Mouse (Mus musculus): ENCODE measurements at regions not wholly inside any gene's neighbourhood (a gene's known extent, or its start where the extent isn't known, plus 50 kb on each side); places are given as distances from the start of the nearest gene placed in this dataset.
"Not testable (repeated sequence)": the region's sequence is repeated elsewhere in the genome, so short reads cannot be mapped to it uniquely, and the experiment has no call there.

DNA sequence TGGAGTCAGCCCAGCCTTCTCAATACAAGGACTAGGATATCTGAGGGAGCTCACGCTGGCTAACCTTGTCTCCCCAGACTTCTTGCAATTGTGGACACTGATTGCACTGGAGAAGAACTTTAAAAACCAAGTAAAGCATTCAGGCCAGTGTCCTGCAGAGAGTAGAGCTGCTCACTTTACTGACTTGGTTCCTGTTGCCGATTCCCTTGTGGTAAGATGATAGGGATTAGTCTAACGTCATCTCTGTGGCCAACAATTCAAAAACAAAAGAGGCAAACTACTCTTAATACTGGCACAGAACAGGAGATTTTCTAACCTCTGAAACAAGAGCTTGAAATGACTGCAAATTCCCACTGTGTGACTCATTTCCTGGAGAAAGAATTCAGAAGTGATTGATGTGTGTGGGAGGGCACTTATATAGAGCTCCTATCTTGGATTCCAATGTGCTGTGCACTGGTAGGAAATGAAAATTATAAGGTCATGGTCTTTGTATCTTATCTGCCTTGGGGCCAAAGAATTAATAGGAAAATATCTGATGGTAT lies 191.6 kb upstream of the Phyhipl start:
- WGBS = 74% methylated on average over 3 of the region's 3 CpGs
- no peak overlapping the region for H3K4me3 ChIP-seq (ENCODE audit: low read depth, low read length)
- H3K27ac ChIP-seq (replicated peaks; ENCODE audit: low read depth, low read length) = no peak overlapping the region

DNA sequence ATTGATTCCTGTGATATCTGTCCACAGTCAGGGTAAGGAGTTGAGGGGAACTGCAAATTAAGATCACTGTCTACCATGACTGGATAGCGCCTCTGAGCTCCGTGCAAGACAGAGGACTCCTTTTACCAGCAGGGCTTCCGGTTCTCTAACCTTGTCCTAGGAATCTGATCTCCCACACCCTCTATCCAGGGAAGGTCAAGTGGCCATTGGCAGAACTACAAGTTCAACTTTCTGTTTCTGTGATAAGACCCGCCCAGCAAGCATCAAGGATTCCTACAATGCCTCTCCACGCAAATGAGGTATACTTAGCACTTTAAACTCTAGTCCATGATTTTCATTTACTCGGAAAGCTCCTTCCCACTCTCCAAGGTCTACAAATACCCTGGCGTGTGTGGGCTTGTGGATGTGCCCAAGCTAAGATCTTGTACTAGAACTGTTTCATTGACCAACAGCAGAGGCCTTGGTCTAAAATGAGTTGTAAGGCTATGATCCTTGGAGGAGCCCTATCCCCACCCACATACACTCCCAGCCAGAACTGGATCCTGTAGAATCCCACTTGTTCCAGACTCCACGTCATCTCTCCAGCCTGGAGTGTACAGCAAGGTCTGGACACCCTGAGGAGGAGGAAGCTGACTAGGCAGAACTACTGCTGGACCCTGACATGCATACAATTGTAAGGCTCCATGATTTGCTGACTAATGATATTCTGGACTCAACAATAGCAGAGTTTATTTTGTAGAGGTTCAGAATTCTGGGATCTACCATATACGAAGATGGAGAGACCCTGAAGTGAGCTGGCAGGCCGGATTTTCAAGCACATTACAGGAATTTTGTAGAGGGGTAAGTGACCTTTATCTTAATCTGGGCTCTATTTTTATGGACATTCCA lies 190.8 kb upstream of the Phyhipl start:
- 90% methylated on average over 10 of the region's 10 CpGs for WGBS
- Histone ChIP-seq H3K27ac (replicated peaks; ENCODE audit: low read depth, low read length) (no peak overlapping the region), H3K27me3 (ENCODE audit: control insufficient read depth, insufficient read depth, low read length) (no peaks in the 10 kb centered on the region), H3K4me2 (ENCODE audit: low read depth, low read length) (no peak overlapping the region), H3K9ac (replicated peaks; ENCODE audit: low read length) (no peak overlapping the region), H3K9me3 (replicated peaks; ENCODE audit: control insufficient read depth, low read length) (no peaks in the 10 kb centered on the region), H3K36me3 (replicated peaks; ENCODE audit: control insufficient read depth, insufficient read depth, low read depth, low read length) (no peaks in the 10 kb centered on the region), H3K4me1 (ENCODE audit: control insufficient read depth, insufficient read depth, low read length) (no peaks in the 10 kb centered on the region), H3K4me3 (ENCODE audit: low read depth, low read length) (no peak overlapping the region)
- ATAC-seq (replicated peaks; ENCODE audit: insufficient number of reproducible peaks, low FRiP score, low TSS enrichment, low read depth) = no peak
- no peak for DNase-seq (ENCODE audit: low spot score)

More for the DNA sequence above, 191.6 kb upstream of the Phyhipl start:
- Histone ChIP-seq H3K36me3 (replicated peaks; ENCODE audit: control insufficient read depth, insufficient read depth, low read depth, low read length) (no peaks in the 10 kb centered on the region), H3K4me1 (ENCODE audit: control insufficient read depth, insufficient read depth, low read length) (no peaks in the 10 kb centered on the region), H3K9me3 (replicated peaks; ENCODE audit: control insufficient read depth, low read length) (no peaks in the 10 kb centered on the region), H3K27me3 (ENCODE audit: control insufficient read depth, insufficient read depth, low read length) (no peaks in the 10 kb centered on the region), H3K4me2 (ENCODE audit: low read depth, low read length) (no peak overlapping the region), H3K9ac (replicated peaks; ENCODE audit: low read length) (no peak overlapping the region)
- no peak for DNase-seq (ENCODE audit: low spot score)
- ATAC-seq (replicated peaks; ENCODE audit: insufficient number of reproducible peaks, low FRiP score, low TSS enrichment, low read depth) = no peak

DNA sequence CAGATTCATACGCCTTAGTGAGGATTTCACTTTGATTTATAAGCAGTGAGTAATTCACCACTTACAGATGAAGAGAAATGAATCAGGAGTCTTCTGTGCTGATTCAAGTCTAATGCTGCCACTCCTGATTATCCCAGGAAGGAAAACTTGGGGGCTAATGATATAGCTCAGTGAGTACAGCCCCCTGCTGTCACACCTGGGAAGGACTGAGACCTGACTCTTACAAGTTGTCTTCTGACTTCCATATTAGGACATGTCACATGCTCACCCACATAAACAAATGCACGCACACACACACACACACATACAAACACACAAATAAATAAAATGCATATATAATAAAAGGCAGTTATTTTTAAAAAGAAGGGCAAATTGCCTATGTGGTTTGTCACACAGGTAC lies 188.1 kb upstream of the Phyhipl start:
- DNase-seq (ENCODE audit: low spot score) (no peak), ATAC-seq (replicated peaks; ENCODE audit: insufficient number of reproducible peaks, low FRiP score, low TSS enrichment, low read depth) (no peak)
- no peaks in the 10 kb centered on the region for H3K9me3 ChIP-seq (replicated peaks; ENCODE audit: control insufficient read depth, low read length)
- H3K27me3 ChIP-seq (ENCODE audit: control insufficient read depth, insufficient read depth, low read length) = no peaks in the 10 kb centered on the region
- no peaks in the 10 kb centered on the region for H3K4me1 ChIP-seq (ENCODE audit: control insufficient read depth, insufficient read depth, low read length)
- H3K4me2 ChIP-seq (ENCODE audit: low read depth, low read length) = no peak overlapping the region
- 90% methylated on average over 2 of the region's 2 CpGs for WGBS
- no peak overlapping the region for H3K27ac ChIP-seq (replicated peaks; ENCODE audit: low read depth, low read length)
- H3K36me3 ChIP-seq (replicated peaks; ENCODE audit: control insufficient read depth, insufficient read depth, low read depth, low read length) = no peaks in the 10 kb centered on the region
- no peak overlapping the region for H3K9ac ChIP-seq (replicated peaks; ENCODE audit: low read length)
- H3K4me3 ChIP-seq (ENCODE audit: low read depth, low read length) = no peak overlapping the region

DNA sequence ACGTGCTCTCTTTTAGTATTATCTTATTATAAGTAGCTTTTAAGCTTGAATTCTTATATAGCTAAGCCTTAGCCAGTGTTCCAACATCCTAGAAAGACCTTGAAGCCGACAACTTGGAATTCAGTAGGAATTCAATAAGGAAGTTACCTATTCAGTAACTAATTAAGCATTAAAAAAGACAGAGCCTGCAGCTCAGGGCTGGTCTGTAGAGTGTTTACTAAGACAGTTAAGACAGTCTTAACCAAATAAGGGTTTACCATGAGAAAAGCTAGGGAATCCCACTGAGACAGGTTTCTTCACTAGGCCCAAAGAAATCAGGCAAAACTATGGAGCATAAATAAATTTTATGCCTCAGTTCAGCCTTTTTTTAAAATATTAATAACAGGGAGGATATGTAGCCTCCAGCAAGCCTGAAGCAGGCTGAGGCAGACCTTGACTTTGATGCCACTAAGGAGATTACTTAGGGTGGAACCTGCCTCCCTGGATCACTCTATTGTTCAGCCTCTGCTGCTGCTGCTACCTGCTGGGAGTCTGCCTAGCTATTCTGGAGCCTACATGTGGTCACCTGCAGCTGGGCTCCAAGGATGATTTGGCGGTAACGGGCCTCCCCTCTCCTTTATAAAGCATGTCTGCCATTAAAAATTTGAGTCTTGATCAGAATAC lies 186.5 kb upstream of the Phyhipl start:
- H3K27ac ChIP-seq (replicated peaks; ENCODE audit: low read depth, low read length) = no peak overlapping the region
- H3K36me3 ChIP-seq (replicated peaks; ENCODE audit: control insufficient read depth, insufficient read depth, low read depth, low read length) = no peaks in the 10 kb centered on the region
- 86% methylated on average over 4 of the region's 4 CpGs for WGBS
- DNase-seq (ENCODE audit: low spot score) = no peak
- H3K27me3 ChIP-seq (ENCODE audit: control insufficient read depth, insufficient read depth, low read length) = no peaks in the 10 kb centered on the region
- ATAC-seq (replicated peaks; ENCODE audit: insufficient number of reproducible peaks, low FRiP score, low TSS enrichment, low read depth) = no peak
- no peaks in the 10 kb centered on the region for H3K9me3 ChIP-seq (replicated peaks; ENCODE audit: control insufficient read depth, low read length)
- no peaks in the 10 kb centered on the region for H3K4me1 ChIP-seq (ENCODE audit: control insufficient read depth, insufficient read depth, low read length)
- no peak overlapping the region for H3K4me3 ChIP-seq (ENCODE audit: low read depth, low read length)
- H3K9ac ChIP-seq (replicated peaks; ENCODE audit: low read length) = no peak overlapping the region
- H3K4me2 ChIP-seq (ENCODE audit: low read depth, low read length) = no peak overlapping the region

DNA sequence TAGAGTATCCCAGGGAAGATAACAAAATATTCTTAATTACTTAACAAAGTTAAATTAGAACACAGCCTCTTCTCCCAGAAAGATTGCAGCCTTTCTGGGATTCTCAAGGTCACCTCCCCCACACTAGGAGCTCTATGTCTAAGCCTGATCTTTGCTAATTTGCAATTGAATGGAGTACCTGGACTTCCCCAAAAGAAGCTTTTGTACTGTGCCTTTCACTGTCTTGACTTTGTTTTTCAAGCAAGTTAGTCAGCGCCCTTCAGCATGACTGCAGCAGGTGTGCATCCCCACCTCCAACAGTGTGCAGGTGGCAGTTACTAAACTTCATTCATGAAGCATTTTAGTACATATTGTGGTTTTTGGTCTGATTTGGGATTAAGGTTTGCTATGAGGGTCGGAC lies 185.4 kb upstream of the Phyhipl start:
- not testable (repeated sequence) for H3K4me3 ChIP-seq (ENCODE audit: low read depth, low read length); H3K27me3 ChIP-seq (ENCODE audit: control insufficient read depth, insufficient read depth, low read length); H3K9ac ChIP-seq (replicated peaks; ENCODE audit: low read length); DNase-seq (ENCODE audit: low spot score); H3K9me3 ChIP-seq (replicated peaks; ENCODE audit: control insufficient read depth, low read length); H3K27ac ChIP-seq (replicated peaks; ENCODE audit: low read depth, low read length); H3K4me1 ChIP-seq (ENCODE audit: control insufficient read depth, insufficient read depth, low read length); H3K4me2 ChIP-seq (ENCODE audit: low read depth, low read length); ATAC-seq (replicated peaks; ENCODE audit: insufficient number of reproducible peaks, low FRiP score, low TSS enrichment, low read depth); H3K36me3 ChIP-seq (replicated peaks; ENCODE audit: control insufficient read depth, insufficient read depth, low read depth, low read length)
- 90% methylated on average over 2 of the region's 2 CpGs for WGBS

DNA sequence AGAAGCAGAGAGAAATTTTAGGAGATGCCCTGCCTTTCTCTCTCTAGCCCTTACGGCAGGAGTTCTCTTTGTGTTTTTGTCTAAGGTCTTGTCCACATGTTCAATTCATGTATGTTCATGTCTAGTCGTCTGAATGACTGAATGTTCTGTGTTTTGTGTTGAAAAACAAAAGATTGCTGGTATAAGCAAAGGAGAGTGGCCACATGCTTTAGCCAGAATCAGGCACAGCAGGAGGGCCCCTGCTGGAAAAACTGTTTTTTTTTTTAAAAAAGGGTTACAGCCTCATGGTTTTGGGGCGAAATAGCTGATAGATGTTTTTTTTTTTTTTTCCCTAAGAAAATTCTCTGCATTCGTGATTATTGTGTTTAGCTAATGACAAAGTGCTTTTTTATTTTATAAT lies 182.4 kb upstream of the Phyhipl start:
- no peaks in the 10 kb centered on the region for H3K4me1 ChIP-seq (ENCODE audit: control insufficient read depth, insufficient read depth, low read length)
- no peak for DNase-seq (ENCODE audit: low spot score)
- 85% methylated on average over 4 of the region's 4 CpGs for WGBS
- no peaks in the 10 kb centered on the region for H3K27me3 ChIP-seq (ENCODE audit: control insufficient read depth, insufficient read depth, low read length)
- H3K9ac ChIP-seq (replicated peaks; ENCODE audit: low read length) = no peak overlapping the region
- H3K9me3 ChIP-seq (replicated peaks; ENCODE audit: control insufficient read depth, low read length) = no peaks in the 10 kb centered on the region
- no peak for ATAC-seq (replicated peaks; ENCODE audit: insufficient number of reproducible peaks, low FRiP score, low TSS enrichment, low read depth)
- no peak overlapping the region for H3K4me3 ChIP-seq (ENCODE audit: low read depth, low read length)
- no peak overlapping the region for H3K27ac ChIP-seq (replicated peaks; ENCODE audit: low read depth, low read length)
- no peaks in the 10 kb centered on the region for H3K36me3 ChIP-seq (replicated peaks; ENCODE audit: control insufficient read depth, insufficient read depth, low read depth, low read length)
- H3K4me2 ChIP-seq (ENCODE audit: low read depth, low read length) = no peak overlapping the region

DNA sequence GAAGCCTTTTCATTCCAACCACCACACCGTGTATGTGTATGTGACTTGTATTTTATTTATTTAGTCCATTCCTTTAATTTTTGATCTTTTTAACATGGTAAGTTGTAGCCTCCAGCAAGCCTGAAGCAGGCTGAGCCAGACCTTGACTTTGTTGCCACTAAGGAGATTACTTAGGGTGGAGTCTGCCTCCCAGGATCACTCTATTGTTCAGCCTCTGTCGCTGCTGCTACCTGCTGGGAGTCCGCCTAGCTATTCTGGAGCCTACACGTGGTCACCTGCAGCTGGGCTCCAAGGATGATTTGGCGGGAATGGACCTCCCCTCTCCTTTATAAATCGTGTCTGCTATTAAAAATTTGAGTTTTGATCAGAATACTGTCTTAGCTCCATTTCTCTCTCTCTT lies 181.6 kb upstream of the Phyhipl start:
- H3K4me2 ChIP-seq (ENCODE audit: low read depth, low read length) = no peak overlapping the region
- DNase-seq (ENCODE audit: low spot score) = no peak
- H3K27me3 ChIP-seq (ENCODE audit: control insufficient read depth, insufficient read depth, low read length) = no peaks in the 10 kb centered on the region
- no peak for ATAC-seq (replicated peaks; ENCODE audit: insufficient number of reproducible peaks, low FRiP score, low TSS enrichment, low read depth)
- H3K4me1 ChIP-seq (ENCODE audit: control insufficient read depth, insufficient read depth, low read length) = no peaks in the 10 kb centered on the region
- WGBS = 84% methylated on average over 6 of the region's 6 CpGs
- H3K9ac ChIP-seq (replicated peaks; ENCODE audit: low read length) = no peak overlapping the region
- no peaks in the 10 kb centered on the region for H3K9me3 ChIP-seq (replicated peaks; ENCODE audit: control insufficient read depth, low read length)
- H3K4me3 ChIP-seq (ENCODE audit: low read depth, low read length) = no peak overlapping the region
- no peak overlapping the region for H3K27ac ChIP-seq (replicated peaks; ENCODE audit: low read depth, low read length)
- no peaks in the 10 kb centered on the region for H3K36me3 ChIP-seq (replicated peaks; ENCODE audit: control insufficient read depth, insufficient read depth, low read depth, low read length)

DNA sequence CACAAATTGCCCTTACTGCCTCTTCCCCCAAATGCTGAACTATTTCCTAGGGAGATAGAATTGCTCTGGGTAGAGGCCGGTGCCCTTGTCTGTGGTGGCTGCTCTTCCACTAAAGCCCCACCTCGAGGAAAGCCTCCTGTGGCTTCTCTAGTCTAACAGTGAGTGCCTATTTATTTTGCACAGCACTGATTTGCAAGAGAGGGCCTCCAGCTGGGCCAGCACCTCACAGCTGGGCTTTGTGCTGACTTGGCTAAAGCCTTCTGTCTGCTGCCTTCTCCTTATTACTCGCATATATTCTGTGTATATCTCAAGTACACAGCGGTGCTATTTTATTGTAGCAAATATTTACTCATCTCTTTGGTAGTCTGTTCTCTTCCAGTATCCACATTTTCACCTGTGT lies 176.9 kb upstream of the Phyhipl start:
- no peak for ATAC-seq (replicated peaks; ENCODE audit: insufficient number of reproducible peaks, low FRiP score, low TSS enrichment, low read depth)
- H3K27ac ChIP-seq (replicated peaks; ENCODE audit: low read depth, low read length) = no peak overlapping the region
- H3K27me3 ChIP-seq (ENCODE audit: control insufficient read depth, insufficient read depth, low read length) = no peaks in the 10 kb centered on the region
- no peak for DNase-seq (ENCODE audit: low spot score)
- no peak overlapping the region for H3K9ac ChIP-seq (replicated peaks; ENCODE audit: low read length)
- H3K36me3 ChIP-seq (replicated peaks; ENCODE audit: control insufficient read depth, insufficient read depth, low read depth, low read length) = no peaks in the 10 kb centered on the region
- 48% methylated on average over 4 of the region's 4 CpGs for WGBS
- no peak overlapping the region for H3K4me3 ChIP-seq (ENCODE audit: low read depth, low read length)
- no peak overlapping the region for H3K4me2 ChIP-seq (ENCODE audit: low read depth, low read length)
- H3K9me3 ChIP-seq (replicated peaks; ENCODE audit: control insufficient read depth, low read length) = no peaks in the 10 kb centered on the region
- H3K4me1 ChIP-seq (ENCODE audit: control insufficient read depth, insufficient read depth, low read length) = no peaks in the 10 kb centered on the region

Measured in embryonic facial prominence, embryonic 11.5 days (tissue).